Mouse (Mus musculus) embryonic fibroblast, embryonic 13.5 days (primary cell): ENCODE results near the gene Gm5741. TPM values are rescaled to one million over a fixed set of nuclear protein-coding genes. Genes with fewer than 3 reads are reported as not detected.

ENCODE experiments used
- H3K27ac ChIP-seq: 2 replicates; pipeline ENCODE4 v1.5.1; 2012; ENCODE audit warnings: low read length, control low read depth, inconsistent platforms; ENCODE audit not compliant: insufficient read depth
- H3K4me1 ChIP-seq: 2 replicates; pipeline ENCODE4 v1.6.1; 2011; ENCODE audit warnings: low read length; ENCODE audit not compliant: control insufficient read depth, insufficient read depth
- H3K4me3 ChIP-seq: 2 replicates; pipeline ENCODE4 v1.5.1; 2011; ENCODE audit warnings: mild to moderate bottlenecking, control low read depth, low read length; ENCODE audit not compliant: insufficient read depth
- CTCF ChIP-seq: IDR thresholded peaks from 2 replicates; pipeline ENCODE4 v1.5.1; 2011; ENCODE audit warnings: mild to moderate bottlenecking, control low read depth, low read length, moderate library complexity, borderline replicate concordance; ENCODE audit not compliant: insufficient read depth
- POLR2A ChIP-seq: IDR thresholded peaks from 2 replicates; pipeline ENCODE4 v1.6.1; 2011; ENCODE audit warnings: low read depth, mild to moderate bottlenecking, control low read depth, low read length, moderate library complexity
- polyA plus RNA-seq: library from polyadenylated mRNA; stranded (reverse); fragments of >200 nt; gene quantifications from 2 replicates; pipeline ENCODE4 v1.2.4, GENCODE M21; 2011; ENCODE audit warnings: low read depth; ENCODE audit not compliant: missing spikeins, insufficient read length

Gm5741 gene
- polyA plus RNA-seq: not detected in 2 replicates

DNA sequence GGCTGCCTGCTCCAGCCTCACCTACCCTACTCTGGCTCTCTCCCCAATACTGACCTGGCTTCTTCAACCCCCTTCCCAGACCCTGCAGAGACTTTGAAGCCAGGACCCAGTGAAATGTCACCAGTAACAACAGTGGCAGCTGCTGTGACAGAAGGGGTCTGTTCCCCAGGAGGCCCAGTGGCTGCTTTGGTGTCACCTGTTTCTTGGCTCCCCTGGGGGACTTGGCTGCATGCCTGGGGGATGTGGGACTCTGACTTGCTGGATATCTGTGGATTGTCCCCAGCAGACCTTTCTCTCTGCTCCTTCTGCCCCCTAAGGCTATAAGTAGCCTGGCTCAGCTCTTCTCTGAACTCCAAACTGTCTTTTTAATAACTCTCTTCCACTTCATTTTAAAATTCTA, at the start of gene Gm5741:
Gene Gm5741, minus strand, starts transcription at position 1 of the 400 bp plus-strand sequence.
- no peak for TF ChIP-seq CTCF
- no peak for TF ChIP-seq POLR2A
- Histone ChIP-seq H3K4me1 (peaks cover 5% of the 10 kb centered on the region; the same call in 1 of the 2 replicates), H3K4me3 (no peak within 1 kb of the TSS), H3K27ac (no peak within 1 kb of the TSS)

- TF ChIP-seq POLR2A: no peak
- TF ChIP-seq CTCF: no peak
- Histone ChIP-seq H3K4me3 (no peak overlapping the region), H3K4me1 (no peaks in the 10 kb centered on the region), H3K27ac (no peak overlapping the region)
Observed at GRCm38 (mm10) chr8:85116984-85117383, 49.2 kb upstream of the Gm5741 start.

GRCm38 (mm10) chr8:85115501-85115900, 47.7 kb upstream of the Gm5741 start:
- TF ChIP-seq POLR2A (no peak), CTCF (no peak)
- no peak overlapping the region for H3K27ac ChIP-seq
- no peaks in the 10 kb centered on the region for H3K4me1 ChIP-seq
- H3K4me3 ChIP-seq: no peak overlapping the region

DNA sequence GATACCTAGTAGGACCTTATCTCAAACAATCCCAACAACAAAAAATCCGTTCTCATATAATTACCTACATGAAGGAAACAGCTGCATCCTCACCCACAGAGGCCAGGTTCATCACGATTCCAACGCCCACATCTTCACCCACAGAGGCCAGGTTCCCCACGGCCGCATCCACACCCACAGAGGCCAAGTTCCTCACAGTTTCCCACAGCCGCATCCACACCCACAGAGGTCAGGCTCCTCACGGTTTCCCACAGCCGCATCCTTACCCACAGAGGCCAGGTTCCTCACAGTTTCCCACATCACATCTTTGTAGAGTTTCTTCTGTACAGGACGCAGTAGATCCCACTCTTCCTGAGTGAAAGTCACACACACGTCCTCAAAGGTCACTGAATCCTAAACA, 45.5 kb upstream of the Gm5741 start:
- no peak overlapping the region for H3K27ac ChIP-seq
- H3K4me1 ChIP-seq: no peaks in the 10 kb centered on the region
- H3K4me3 ChIP-seq: no peak overlapping the region
- TF ChIP-seq POLR2A (no peak), CTCF (no peak)

GRCm38 (mm10) chr8:85100076-85100665, 32.4 kb upstream of the Gm5741 start:
- Histone ChIP-seq H3K27ac (no peak overlapping the region), H3K4me3 (no peak overlapping the region), H3K4me1 (no peaks in the 10 kb centered on the region)
- TF ChIP-seq CTCF: no peak
- TF ChIP-seq POLR2A: no peak

DNA sequence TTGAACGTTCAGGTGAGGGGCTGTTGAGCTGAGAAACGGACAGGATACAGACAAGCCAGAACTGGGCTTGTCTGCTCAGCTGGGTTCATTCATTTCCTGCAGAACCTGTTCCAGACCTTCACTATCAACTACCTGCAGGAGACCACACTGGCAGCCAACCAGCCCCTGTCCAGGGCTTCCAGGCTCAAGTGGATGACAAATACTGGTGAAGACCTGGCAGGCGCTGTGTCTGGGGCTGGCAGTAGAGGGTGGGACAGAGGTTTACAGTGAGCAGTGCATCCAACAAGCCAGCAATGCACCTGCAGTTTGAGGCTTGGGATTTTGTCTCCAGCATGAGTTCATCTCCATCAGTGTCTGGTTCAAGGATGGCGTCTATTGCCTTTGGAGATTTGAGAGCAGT, 29.1 kb upstream of the Gm5741 start:
- H3K4me1 ChIP-seq: no peaks in the 10 kb centered on the region
- TF ChIP-seq POLR2A (no peak), CTCF (no peak)
- H3K4me3 ChIP-seq: no peak overlapping the region
- no peak overlapping the region for H3K27ac ChIP-seq

GRCm38 (mm10) chr8:85096196-85096595, 28.4 kb upstream of the Gm5741 start:
- TF ChIP-seq CTCF (no peak), POLR2A (no peak)
- no peak overlapping the region for H3K4me3 ChIP-seq
- no peaks in the 10 kb centered on the region for H3K4me1 ChIP-seq
- H3K27ac ChIP-seq: no peak overlapping the region

- H3K4me3 ChIP-seq: no peak overlapping the region
- H3K4me1 ChIP-seq: no peaks in the 10 kb centered on the region
- TF ChIP-seq POLR2A (no peak), CTCF (no peak)
- no peak overlapping the region for H3K27ac ChIP-seq
Observed at GRCm38 (mm10) chr8:85095566-85095965, 27.8 kb upstream of the Gm5741 start.

- no peak overlapping the region for H3K27ac ChIP-seq
- H3K4me3 ChIP-seq: no peak overlapping the region
- H3K4me1 ChIP-seq: no peaks in the 10 kb centered on the region
- TF ChIP-seq POLR2A (no peak), CTCF (no peak)
Observed at GRCm38 (mm10) chr8:85095051-85095450, 27.3 kb upstream of the Gm5741 start.

DNA sequence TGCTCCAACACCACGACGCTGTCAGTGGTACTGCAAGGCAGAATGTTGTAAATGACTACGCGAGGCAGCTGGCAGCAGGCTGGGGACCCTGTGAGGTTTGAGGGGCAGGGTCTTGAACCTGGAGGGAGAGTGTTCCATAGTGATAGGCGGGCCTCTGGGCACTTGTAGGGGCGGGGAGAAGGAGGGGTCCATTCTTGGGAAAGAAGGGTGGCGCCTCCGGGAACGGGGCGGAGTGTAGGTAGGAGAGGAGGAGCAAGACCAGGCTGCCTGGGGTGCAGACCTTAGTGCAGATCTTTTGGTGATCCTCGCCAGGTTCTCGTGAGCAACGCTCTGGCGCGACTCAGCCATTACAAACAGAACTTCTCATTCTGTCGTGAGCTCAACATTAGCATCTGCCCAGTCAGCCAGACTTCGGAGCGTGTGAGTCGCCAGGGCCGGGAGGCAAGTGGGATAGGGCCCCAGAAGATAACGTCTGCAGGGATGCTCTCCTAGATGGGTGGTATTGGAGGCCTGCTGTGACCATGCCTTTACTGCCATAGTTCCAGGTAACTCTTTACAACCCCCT, 23.8 kb upstream of the Gm5741 start:
- Histone ChIP-seq H3K4me1 (no peaks in the 10 kb centered on the region), H3K27ac (no peak overlapping the region), H3K4me3 (no peak overlapping the region)
- TF ChIP-seq CTCF (no peak), POLR2A (no peak)

GRCm38 (mm10) chr8:85090856-85091255, 23.1 kb upstream of the Gm5741 start:
- Histone ChIP-seq H3K4me1 (no peaks in the 10 kb centered on the region), H3K4me3 (no peak overlapping the region), H3K27ac (no peak overlapping the region)
- TF ChIP-seq POLR2A: no peak
- no peak for TF ChIP-seq CTCF
